Comparison of ENCODE assay signal across 15 mouse cellular contexts in genomic region chr17:52079316-52079715, GRCm38 (mm10).
DNase-seq lines count a peak whose midpoint lies in the region.
"Had no signal": no experiment of that assay in that cellular context is flagged by ENCODE, and none has a peak within 500 bp of the region (broad histone marks: within the 10 kb centered on the region; RNA-seq: fewer than 3 reads in every experiment).

No protein-coding gene starts in this region.

- no peaks in the 10 kb centered on the region for H3K4me1 ChIP-seq in megakaryocyte, embryonic 14.5 days
- H3K4me1 ChIP-seq: hindbrain, embryonic 13.5 days; limb, embryonic 12.5 days had no signal

- DNase-seq in B cell, adult 2 months = peak; percentile 63 to 66
- peak; percentile 37 for DNase-seq in T-cell, adult 2 months (ENCODE audit: low spot score)
- peak; percentile 52 for DNase-seq in thymus, postnatal 0 days (ENCODE audit: low spot score)
- no peak for DNase-seq in frontal cortex, postnatal 14 days (ENCODE audit: low spot score in 2 of 2)
- no peak for DNase-seq in ovary, postnatal 36 days (ENCODE audit: low spot score)
- no peak for DNase-seq in kidney, adult 18-20 months
- DNase-seq: adrenal gland, postnatal 14 days; cerebellum, adult 2 months; gastrocnemius, adult 2 months; kidney, postnatal 36 days; layer of hippocampus, adult 9-11 months had no signal

- no peaks in the 10 kb centered on the region for H3K36me3 ChIP-seq in megakaryocyte, embryonic 14.5 days (replicated peaks; ENCODE audit: low read length)
- H3K36me3 ChIP-seq: hindbrain, embryonic 13.5 days; limb, embryonic 12.5 days had no signal

- H3K4me3 ChIP-seq in megakaryocyte, embryonic 14.5 days (replicated peaks) = peak overlapping the region; percentile 42
- H3K4me3 ChIP-seq: erythroblast, embryonic 14.5 days; gastrocnemius, adult 2 months; hindbrain, embryonic 13.5 days; limb, embryonic 12.5 days had no signal

- peaks cover 18% of the 10 kb centered on the region for H3K9me3 ChIP-seq in megakaryocyte, embryonic 14.5 days
- H3K9me3 ChIP-seq: hindbrain, embryonic 13.5 days had no signal

- no peaks in the 10 kb centered on the region for H3K27me3 ChIP-seq in megakaryocyte, embryonic 14.5 days (replicated peaks)
- H3K27me3 ChIP-seq: hindbrain, embryonic 13.5 days; limb, embryonic 12.5 days had no signal

Comparison
In these comparisons a context has a peak if more than half of its experiments do, and no peak if none do; other contexts are left out.
1. DNase-seq: peak in B cell, adult 2 months (2 of 2), T-cell, adult 2 months (single experiment) and thymus, postnatal 0 days (single experiment); none in frontal cortex, postnatal 14 days (0 of 2), ovary, postnatal 36 days (single experiment) and kidney, adult 18-20 months (single experiment).